Mouse (Mus musculus) layer of hippocampus, adult 6 months (tissue): Measurements from ENCODE around the gene Gipc3. TPM values are rescaled to one million over a fixed set of nuclear protein-coding genes. Genes with fewer than 3 reads are reported as not detected.
A peak's percentile ranks its signal among the peaks of the same experiment; 100 is the strongest.

Experiments
- microRNA-seq: library from miRNA; unstranded; fragments of <30 nt; microRNA quantifications from one replicate; pipeline ENCODE4 v1.2.0, GENCODE M21; 2020
- polyA plus RNA-seq: library from polyadenylated mRNA; unstranded; fragments of <200 nt; fragmentation: Nextera tagmentation; gene quantifications from 2 replicates; pipeline ENCODE4 v1.2.3, GENCODE M21; 2021

Gene Gipc3
- polyA plus RNA-seq, 1 experiment from 2014 or later, result 0.80 TPM

Small RNA genes lying within 50 kb of the gene (microRNA-seq; reads per million reads assigned to microRNA genes)
- gene Mir6913, result 2.8 reads per million, percentile 7 among the genes with 10 or more reads in this experiment

Other genes starting within 250 kb of the Gipc3 start
- gene Creb3l3, start 244.4 kb downstream of the Gipc3 start, polyA plus RNA-seq, result 1.1 and 1.4 TPM in 2 replicates
- gene Map2k2, start 237.4 kb downstream of the Gipc3 start, polyA plus RNA-seq, result 109 and 133 TPM in 2 replicates
- gene Zbtb7a, start 208.0 kb downstream of the Gipc3 start, polyA plus RNA-seq, result 87.7 and 94.4 TPM in 2 replicates
- 15.8 and 17.3 TPM in 2 replicates for gene Pias4, start 175.3 kb downstream of the Gipc3 start, polyA plus RNA-seq
- gene Eef2, start 166.6 kb downstream of the Gipc3 start, polyA plus RNA-seq, result 609 and 694 TPM in 2 replicates
- gene Dapk3, start 160.3 kb downstream of the Gipc3 start, polyA plus RNA-seq, result 3.5 and 5.3 TPM in 2 replicates
- not detected in 2 replicates for gene 4930442H23Rik, start 159.4 kb downstream of the Gipc3 start, polyA plus RNA-seq
- gene Nmrk2, start 141.2 kb downstream of the Gipc3 start, polyA plus RNA-seq, result not detected in 2 replicates
- gene Atcay, start 112.4 kb downstream of the Gipc3 start, polyA plus RNA-seq, result 47.2 and 52.7 TPM in 2 replicates
- 33.7 and 36.7 TPM in 2 replicates for gene Zfr2, start 110.1 kb downstream of the Gipc3 start, polyA plus RNA-seq
- 145 and 170 TPM in 2 replicates for gene Matk, start 90.3 kb downstream of the Gipc3 start, polyA plus RNA-seq
- 119 and 122 TPM in 2 replicates for gene Mrpl54, start 76.3 kb downstream of the Gipc3 start, polyA plus RNA-seq
- gene Apba3, start 76.3 kb downstream of the Gipc3 start, polyA plus RNA-seq, result 20.9 and 24.9 TPM in 2 replicates
- gene Tjp3, start 51.7 kb downstream of the Gipc3 start, polyA plus RNA-seq, result 1.1 and 4.3 TPM in 2 replicates
- 48.2 and 55.7 TPM in 2 replicates for gene Pip5k1c, start 50.3 kb downstream of the Gipc3 start, polyA plus RNA-seq
- 13.5 and 13.9 TPM in 2 replicates for gene Cactin, start 22.2 kb downstream of the Gipc3 start, polyA plus RNA-seq
- 1.4 and 1.7 TPM in 2 replicates for gene Tbxa2r, start 14.5 kb downstream of the Gipc3 start, polyA plus RNA-seq
- gene Hmg20b, start 7.2 kb upstream of the Gipc3 start, polyA plus RNA-seq, result 28.5 TPM in 2 replicates
- 9.2 and 10.7 TPM in 2 replicates for gene Mfsd12, start 14.2 kb upstream of the Gipc3 start, polyA plus RNA-seq
- gene 4930404N11Rik, start 22.6 kb upstream of the Gipc3 start, polyA plus RNA-seq, result not detected in 2 replicates
- 62.7 and 65.6 TPM in 2 replicates for gene Fzr1, start 35.2 kb upstream of the Gipc3 start, polyA plus RNA-seq
- gene Dohh, start 41.2 kb upstream of the Gipc3 start, polyA plus RNA-seq, result 178 and 192 TPM in 2 replicates
- 4.3 and 4.7 TPM in 2 replicates for gene Gm48551, start 41.2 kb upstream of the Gipc3 start, polyA plus RNA-seq
- 1.3 TPM in 1 of 2 replicates, not detected in the other for gene Gm48552, start 45.7 kb upstream of the Gipc3 start, polyA plus RNA-seq
- 2.8 and 3.4 TPM in 2 replicates for gene Smim24, start 49.8 kb upstream of the Gipc3 start, polyA plus RNA-seq
- 22.5 and 25.0 TPM in 2 replicates for gene Nfic, start 112.4 kb upstream of the Gipc3 start, polyA plus RNA-seq
- 60.5 and 83.1 TPM in 2 replicates for gene Celf5, start 139.4 kb upstream of the Gipc3 start, polyA plus RNA-seq
- gene Ncln, start 153.1 kb upstream of the Gipc3 start, polyA plus RNA-seq, result 45.3 and 46.2 TPM in 2 replicates
- 0.43 and 0.55 TPM in 2 replicates for gene S1pr4, start 156.9 kb upstream of the Gipc3 start, polyA plus RNA-seq
- 2.6 and 3.5 TPM in 2 replicates for gene Gna15, start 181.0 kb upstream of the Gipc3 start, polyA plus RNA-seq
- 42.2 and 61.8 TPM in 2 replicates for gene Gna11, start 201.9 kb upstream of the Gipc3 start, polyA plus RNA-seq
- gene Aes, start 216.2 kb upstream of the Gipc3 start, polyA plus RNA-seq, result 230 and 286 TPM in 2 replicates
- 3.0 and 3.9 TPM in 2 replicates for gene Tle2, start 231.3 kb upstream of the Gipc3 start, polyA plus RNA-seq